Mouse (Mus musculus): ENCODE measurements around the gene Wfdc16. TPM values are rescaled to one million over a fixed set of nuclear protein-coding genes. Genes with fewer than 3 reads are reported as not detected.
"Not testable (repeated sequence)": the region's sequence is repeated elsewhere in the genome, so short reads cannot be mapped to it uniquely, and the experiment has no call there.

Gene Wfdc16
- polyA plus RNA-seq, 1 experiment from 2014 or later: not detected

DNA sequence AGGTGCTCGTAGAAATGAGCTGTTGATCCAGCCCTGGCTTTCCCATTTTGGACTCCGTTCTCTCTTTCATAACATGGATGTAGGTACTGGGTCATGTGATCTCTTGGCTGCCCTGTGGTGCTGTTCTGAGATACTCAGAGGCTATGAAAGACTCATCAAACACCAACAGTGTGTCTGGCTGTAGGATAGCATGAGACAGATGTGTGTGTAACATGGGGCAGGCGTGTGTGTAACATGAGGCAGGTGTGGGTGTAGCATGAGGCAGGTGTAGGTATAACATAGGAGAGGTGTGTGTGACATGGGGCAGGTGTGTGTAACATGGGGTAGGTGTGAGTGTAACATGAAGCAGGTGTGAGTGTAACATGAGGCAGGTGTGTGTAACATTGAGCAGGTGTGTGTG lies 23.2 kb downstream of the Wfdc16 start:
- H3K36me3 ChIP-seq (ENCODE audit: control insufficient read depth, insufficient read depth, low read length): no peaks in the 10 kb centered on the region
- no peak overlapping the region for H3K4me3 ChIP-seq (ENCODE audit: low read depth, low read length)
- DNase-seq (ENCODE audit: low spot score): no peak
- ATAC-seq (ENCODE audit: insufficient number of reproducible peaks, low FRiP score, low TSS enrichment, low read depth): no peak
- no peaks in the 10 kb centered on the region for H3K4me1 ChIP-seq (ENCODE audit: control insufficient read depth, insufficient read depth, low read length)
- H3K4me2 ChIP-seq (ENCODE audit: low read depth, severe bottlenecking): no peak overlapping the region
- H3K27me3 ChIP-seq (ENCODE audit: control insufficient read depth, insufficient read depth, low read length): no peaks in the 10 kb centered on the region
- H3K9ac ChIP-seq (ENCODE audit: low read length): no peak overlapping the region
- H3K9me3 ChIP-seq (ENCODE audit: control insufficient read depth, low read length): no peaks in the 10 kb centered on the region
- 82% methylated on average over 3 of the region's 3 CpGs for WGBS
- no peak overlapping the region for H3K27ac ChIP-seq (replicated peaks; ENCODE audit: low read depth, low read length)

- H3K9me3 ChIP-seq (ENCODE audit: control insufficient read depth, low read length); H3K4me3 ChIP-seq (ENCODE audit: low read depth, low read length); H3K36me3 ChIP-seq (ENCODE audit: control insufficient read depth, insufficient read depth, low read length); H3K27ac ChIP-seq (replicated peaks; ENCODE audit: low read depth, low read length); H3K27me3 ChIP-seq (ENCODE audit: control insufficient read depth, insufficient read depth, low read length); H3K4me1 ChIP-seq (ENCODE audit: control insufficient read depth, insufficient read depth, low read length); H3K4me2 ChIP-seq (ENCODE audit: low read depth, severe bottlenecking); DNase-seq (ENCODE audit: low spot score); H3K9ac ChIP-seq (ENCODE audit: low read length); ATAC-seq (ENCODE audit: insufficient number of reproducible peaks, low FRiP score, low TSS enrichment, low read depth): not testable (repeated sequence)
- WGBS: 62% methylated on average over 7 of the region's 8 CpGs
These were observed 25.1 kb downstream of the Wfdc16 start, which contains the start of the genes Wfdc6b and Wfdc8 for GRCm38 (mm10) chr2:164613471-164613870. Gene Wfdc6b, plus strand, starts transcription at chr2:164613522. Gene Wfdc8, minus strand, starts transcription at chr2:164613626.

DNA sequence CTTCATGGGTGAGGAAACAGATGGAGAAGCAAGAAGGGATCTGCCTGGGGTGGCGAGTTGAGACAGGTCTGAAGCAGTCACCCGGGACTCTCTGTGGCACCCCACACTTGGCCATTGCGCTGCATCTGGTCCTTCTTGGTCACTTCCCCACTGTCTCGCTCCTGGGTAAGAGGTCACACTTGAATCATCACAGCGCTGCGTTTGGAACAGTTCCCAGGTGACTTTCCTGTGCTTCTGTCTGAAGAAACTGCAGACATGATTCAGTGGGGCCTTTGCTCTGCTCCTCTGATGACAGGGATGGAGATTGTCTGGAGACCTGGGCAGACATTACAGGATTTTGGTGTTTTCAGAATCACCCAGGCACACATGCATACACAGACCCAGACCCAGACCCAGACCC lies 29.8 kb downstream of the Wfdc16 start:
- no peaks in the 10 kb centered on the region for H3K27me3 ChIP-seq (ENCODE audit: control insufficient read depth, insufficient read depth, low read length)
- WGBS: 76% methylated on average over 6 of the region's 6 CpGs
- ATAC-seq (ENCODE audit: insufficient number of reproducible peaks, low FRiP score, low TSS enrichment, low read depth): no peak
- H3K4me2 ChIP-seq (ENCODE audit: low read depth, severe bottlenecking): no peak overlapping the region
- no peaks in the 10 kb centered on the region for H3K4me1 ChIP-seq (ENCODE audit: control insufficient read depth, insufficient read depth, low read length)
- H3K9ac ChIP-seq (ENCODE audit: low read length): no peak overlapping the region
- DNase-seq (ENCODE audit: low spot score): no peak
- no peaks in the 10 kb centered on the region for H3K36me3 ChIP-seq (ENCODE audit: control insufficient read depth, insufficient read depth, low read length)
- no peak overlapping the region for H3K27ac ChIP-seq (replicated peaks; ENCODE audit: low read depth, low read length)
- H3K9me3 ChIP-seq (ENCODE audit: control insufficient read depth, low read length): no peaks in the 10 kb centered on the region
- H3K4me3 ChIP-seq (ENCODE audit: low read depth, low read length): no peak overlapping the region

- ATAC-seq (ENCODE audit: insufficient number of reproducible peaks, low FRiP score, low TSS enrichment, low read depth) (no peak), DNase-seq (ENCODE audit: low spot score) (no peak)
- Histone ChIP-seq H3K4me2 (ENCODE audit: low read depth, severe bottlenecking) (no peak overlapping the region), H3K36me3 (ENCODE audit: control insufficient read depth, insufficient read depth, low read length) (no peaks in the 10 kb centered on the region), H3K4me3 (ENCODE audit: low read depth, low read length) (no peak overlapping the region), H3K4me1 (ENCODE audit: control insufficient read depth, insufficient read depth, low read length) (no peaks in the 10 kb centered on the region), H3K27me3 (ENCODE audit: control insufficient read depth, insufficient read depth, low read length) (no peaks in the 10 kb centered on the region), H3K9ac (ENCODE audit: low read length) (no peak overlapping the region), H3K27ac (replicated peaks; ENCODE audit: low read depth, low read length) (no peak overlapping the region), H3K9me3 (ENCODE audit: control insufficient read depth, low read length) (no peaks in the 10 kb centered on the region)
- 89% methylated on average over 8 of the region's 8 CpGs for WGBS
These were observed 34.2 kb downstream of the Wfdc16 start for GRCm38 (mm10) chr2:164604411-164604810.

DNA sequence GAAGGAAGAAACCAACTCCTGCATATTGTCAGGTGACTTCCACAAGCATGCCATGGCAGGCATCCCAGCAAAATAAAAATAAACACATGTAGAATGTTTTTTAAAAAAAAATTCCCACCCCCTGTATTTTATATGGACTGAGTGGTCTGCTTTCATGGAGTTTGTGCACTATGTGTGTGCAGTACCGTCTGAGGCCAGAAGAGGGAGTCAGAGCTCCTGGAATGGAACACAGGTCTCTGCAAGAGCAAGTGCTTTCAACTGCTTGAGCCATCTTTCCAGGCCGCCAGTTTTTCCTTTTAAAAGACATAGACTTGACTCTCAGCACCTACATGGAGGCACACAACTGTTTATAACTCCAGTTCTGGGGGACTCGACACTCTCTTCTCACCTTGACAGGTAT lies 35.1 kb downstream of the Wfdc16 start:
- Histone ChIP-seq H3K9me3 (ENCODE audit: control insufficient read depth, low read length) (no peaks in the 10 kb centered on the region), H3K27me3 (ENCODE audit: control insufficient read depth, insufficient read depth, low read length) (no peaks in the 10 kb centered on the region), H3K27ac (replicated peaks; ENCODE audit: low read depth, low read length) (no peak overlapping the region), H3K4me1 (ENCODE audit: control insufficient read depth, insufficient read depth, low read length) (no peaks in the 10 kb centered on the region), H3K9ac (ENCODE audit: low read length) (no peak overlapping the region), H3K4me3 (ENCODE audit: low read depth, low read length) (no peak overlapping the region), H3K4me2 (ENCODE audit: low read depth, severe bottlenecking) (no peak overlapping the region), H3K36me3 (ENCODE audit: control insufficient read depth, insufficient read depth, low read length) (no peaks in the 10 kb centered on the region)
- no peak for ATAC-seq (ENCODE audit: insufficient number of reproducible peaks, low FRiP score, low TSS enrichment, low read depth)
- WGBS: 90% methylated on average over 3 of the region's 3 CpGs
- DNase-seq (ENCODE audit: low spot score): no peak

DNA sequence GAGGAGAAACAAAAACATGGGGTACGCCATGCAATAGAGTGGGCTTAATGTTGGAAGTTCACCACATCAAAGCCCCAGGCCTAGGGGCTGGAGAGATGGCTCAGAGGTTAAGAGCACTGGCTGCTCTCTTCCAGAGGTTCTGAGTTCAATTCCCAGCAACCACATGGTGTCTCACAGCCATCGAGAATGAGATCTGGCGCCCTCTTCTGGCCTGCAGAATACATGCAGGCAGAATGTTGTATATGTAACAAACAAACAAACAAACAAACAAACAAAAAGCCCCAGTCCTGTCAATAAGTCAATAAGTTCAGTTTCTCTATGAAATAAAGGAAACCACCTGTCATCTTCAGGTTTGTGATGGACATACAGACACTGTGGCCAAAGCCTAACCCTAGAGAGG lies 38.4 kb downstream of the Wfdc16 start:
- Histone ChIP-seq H3K9me3 (ENCODE audit: control insufficient read depth, low read length) (no peaks in the 10 kb centered on the region), H3K27me3 (ENCODE audit: control insufficient read depth, insufficient read depth, low read length) (no peaks in the 10 kb centered on the region), H3K27ac (replicated peaks; ENCODE audit: low read depth, low read length) (no peak overlapping the region), H3K9ac (ENCODE audit: low read length) (no peak overlapping the region), H3K36me3 (ENCODE audit: control insufficient read depth, insufficient read depth, low read length) (no peaks in the 10 kb centered on the region), H3K4me2 (ENCODE audit: low read depth, severe bottlenecking) (no peak overlapping the region), H3K4me1 (ENCODE audit: control insufficient read depth, insufficient read depth, low read length) (no peaks in the 10 kb centered on the region), H3K4me3 (ENCODE audit: low read depth, low read length) (no peak overlapping the region)
- no peak for ATAC-seq (ENCODE audit: insufficient number of reproducible peaks, low FRiP score, low TSS enrichment, low read depth)
- no peak for DNase-seq (ENCODE audit: low spot score)
- WGBS: 75% methylated on average over 3 of the region's 3 CpGs

DNA sequence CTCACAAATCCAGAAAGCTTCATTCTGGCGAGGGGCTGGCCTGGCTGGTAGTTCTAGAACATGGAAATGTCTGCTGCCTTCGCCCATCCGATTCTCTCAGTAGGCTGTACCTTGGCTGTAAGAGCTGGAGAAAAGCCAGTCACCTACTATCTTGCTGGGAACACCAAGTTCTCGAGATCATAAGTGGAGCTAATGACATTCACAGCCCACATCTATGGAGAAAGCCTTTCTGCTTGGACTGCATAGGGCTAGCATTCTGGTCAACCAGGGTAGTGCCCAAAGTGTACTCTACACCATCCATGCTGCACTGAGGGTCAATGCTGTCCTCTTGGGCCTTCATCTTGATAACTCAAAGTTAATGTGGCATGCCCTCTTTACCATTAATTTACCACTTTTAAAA lies 45.1 kb downstream of the Wfdc16 start, which contains the start of gene Eppin:
TSS of gene Eppin (minus strand) at position 101 of the 400 bp plus-strand sequence.
- ATAC-seq (ENCODE audit: insufficient number of reproducible peaks, low FRiP score, low TSS enrichment, low read depth) (no peak), DNase-seq (ENCODE audit: low spot score) (no peak)
- H3K4me3 ChIP-seq (ENCODE audit: low read depth, low read length): no peak within 1 kb of the TSS
- no peaks in the 10 kb centered on the region for H3K27me3 ChIP-seq (ENCODE audit: control insufficient read depth, insufficient read depth, low read length)
- no peaks in the 10 kb centered on the region for H3K4me1 ChIP-seq (ENCODE audit: control insufficient read depth, insufficient read depth, low read length)
- no peaks in the 10 kb centered on the region for H3K36me3 ChIP-seq (ENCODE audit: control insufficient read depth, insufficient read depth, low read length)
- H3K27ac ChIP-seq (replicated peaks; ENCODE audit: low read depth, low read length): no peak within 1 kb of the TSS
- no peak within 1 kb of the TSS for H3K4me2 ChIP-seq (ENCODE audit: low read depth, severe bottlenecking)
- no peaks in the 10 kb centered on the region for H3K9me3 ChIP-seq (ENCODE audit: control insufficient read depth, low read length)
- 81% methylated on average over 4 of the region's 4 CpGs for WGBS
- no peak within 1 kb of the TSS for H3K9ac ChIP-seq (ENCODE audit: low read length)

DNA sequence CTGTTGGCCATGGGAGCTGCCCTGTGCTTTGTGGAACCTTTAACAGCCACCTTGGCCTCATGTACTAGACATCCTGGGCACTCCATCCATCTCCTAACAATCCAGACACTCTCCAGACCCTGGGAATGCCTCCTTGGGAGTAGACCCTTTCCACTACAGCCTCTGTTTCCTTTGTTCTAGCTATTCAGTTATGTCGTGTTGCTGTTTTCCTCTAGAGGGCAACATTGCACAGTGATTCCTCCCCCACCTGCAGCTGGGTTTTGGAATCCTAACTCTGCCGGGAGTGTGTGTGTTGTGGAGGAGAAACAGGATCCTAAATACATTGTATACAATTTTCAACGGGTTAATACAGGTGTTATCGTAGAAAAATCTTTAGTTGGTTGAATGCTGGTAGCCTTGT lies 46.6 kb downstream of the Wfdc16 start:
- Histone ChIP-seq H3K4me3 (ENCODE audit: low read depth, low read length) (no peak overlapping the region), H3K27me3 (ENCODE audit: control insufficient read depth, insufficient read depth, low read length) (no peaks in the 10 kb centered on the region), H3K9ac (ENCODE audit: low read length) (no peak overlapping the region; the same call in 1 of the 2 replicates), H3K36me3 (ENCODE audit: control insufficient read depth, insufficient read depth, low read length) (no peaks in the 10 kb centered on the region), H3K4me1 (ENCODE audit: control insufficient read depth, insufficient read depth, low read length) (no peaks in the 10 kb centered on the region), H3K27ac (replicated peaks; ENCODE audit: low read depth, low read length) (no peak overlapping the region), H3K4me2 (ENCODE audit: low read depth, severe bottlenecking) (no peak overlapping the region), H3K9me3 (ENCODE audit: control insufficient read depth, low read length) (no peaks in the 10 kb centered on the region)
- no peak; the same call in 1 of the 2 replicates for ATAC-seq (ENCODE audit: insufficient number of reproducible peaks, low FRiP score, low TSS enrichment, low read depth)
- WGBS: 8% methylated on average over 4 of the region's 4 CpGs
- peak; percentile 66 for DNase-seq (ENCODE audit: low spot score)

DNA sequence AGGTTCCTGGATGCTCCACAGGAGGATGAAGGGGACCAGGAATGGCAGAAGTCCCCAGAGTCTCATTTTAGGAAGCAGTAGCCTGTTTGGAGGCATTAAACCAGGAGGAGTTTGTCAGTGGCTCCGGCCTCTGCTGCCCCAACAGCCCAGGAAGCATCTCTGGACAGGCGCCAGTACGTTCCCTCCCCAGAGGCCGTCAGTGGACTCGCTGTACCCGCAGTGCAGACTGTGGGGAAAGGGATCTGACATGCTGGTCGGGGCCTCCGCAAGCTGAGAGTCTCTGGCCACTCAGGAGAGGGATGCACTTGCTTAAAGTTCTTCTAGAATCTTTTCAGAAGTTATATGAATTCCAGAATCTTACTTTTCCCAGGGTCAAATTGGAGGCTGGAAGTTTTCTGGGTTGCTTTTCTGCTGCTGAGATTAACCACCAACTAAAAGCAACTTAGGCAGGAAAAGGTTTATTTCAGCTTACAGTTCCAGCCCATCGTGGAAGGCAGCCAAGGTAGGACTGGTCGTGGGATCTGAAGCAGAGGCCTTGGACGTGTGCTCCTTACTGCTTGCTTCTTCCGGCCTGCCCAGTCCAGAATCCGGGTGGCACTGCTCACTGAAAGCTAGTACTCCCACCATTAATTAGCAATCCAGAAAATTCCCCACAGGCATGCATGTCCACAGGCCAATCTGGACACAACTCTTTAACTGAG lies 53.4 kb downstream of the Wfdc16 start, which contains the start of gene Wfdc6a:
TSS of gene Wfdc6a (minus strand) at position 423 of the 701 bp plus-strand sequence.
- WGBS: 78% methylated on average over 13 of the region's 13 CpGs
- not testable (repeated sequence) for H3K4me2 ChIP-seq (ENCODE audit: low read depth, severe bottlenecking); DNase-seq (ENCODE audit: low spot score); H3K9ac ChIP-seq (ENCODE audit: low read length); H3K4me3 ChIP-seq (ENCODE audit: low read depth, low read length); H3K27ac ChIP-seq (replicated peaks; ENCODE audit: low read depth, low read length); ATAC-seq (ENCODE audit: insufficient number of reproducible peaks, low FRiP score, low TSS enrichment, low read depth); H3K4me1 ChIP-seq (ENCODE audit: control insufficient read depth, insufficient read depth, low read length); H3K9me3 ChIP-seq (ENCODE audit: control insufficient read depth, low read length); H3K36me3 ChIP-seq (ENCODE audit: control insufficient read depth, insufficient read depth, low read length); H3K27me3 ChIP-seq (ENCODE audit: control insufficient read depth, insufficient read depth, low read length)
